Mouse (Mus musculus) intestine, embryonic 14.5 days (tissue): ENCODE measurements around the gene Cbx7. TPM values are rescaled to one million over a fixed set of nuclear protein-coding genes. Genes with fewer than 3 reads are reported as not detected.

ENCODE experiments used
- ATAC-seq: fragments of 200-750 bp; cut with Nextera tagmentation; replicated peaks from 2 replicates; pipeline ENCODE4 v1.8.0; 2017; ENCODE audit warnings: low read depth, moderate number of reproducible peaks, moderate TSS enrichment, moderate library complexity; ENCODE audit not compliant: low FRiP score, low TSS enrichment
- DNase-seq: peaks from one replicate; pipeline ENCODE4 v3.0.0-alpha.2; 2018; ENCODE audit warnings: low spot score
- H3K27ac ChIP-seq: fragments of 300-500 bp; sonication (generic); 2 replicates; pipeline ENCODE4 v1.5.1; 2014; ENCODE audit warnings: low read depth, mild to moderate bottlenecking, control low read depth
- H3K27me3 ChIP-seq: fragments of 300-500 bp; sonication (generic); replicated peaks from 2 replicates; pipeline ENCODE4 v1.6.1; 2014; ENCODE audit warnings: low read length, control low read depth; ENCODE audit not compliant: control insufficient read depth, insufficient read depth
- H3K36me3 ChIP-seq: fragments of 300-500 bp; sonication (generic); 2 replicates; pipeline ENCODE4 v1.6.1; 2014; ENCODE audit warnings: low read length, control low read depth; ENCODE audit not compliant: control insufficient read depth, insufficient read depth
- H3K4me1 ChIP-seq: fragments of 300-500 bp; sonication (generic); replicated peaks from 2 replicates; pipeline ENCODE4 v1.6.1; 2014; ENCODE audit warnings: low read length, control low read depth, mixed read lengths; ENCODE audit not compliant: control insufficient read depth, insufficient read depth
- H3K4me2 ChIP-seq: fragments of 300-500 bp; sonication (generic); 2 replicates; pipeline ENCODE4 v1.6.1; 2014; ENCODE audit warnings: low read length
- H3K4me3 ChIP-seq: fragments of 300-500 bp; sonication (generic); 2 replicates; pipeline ENCODE4 v1.5.1; 2014; ENCODE audit warnings: low read depth, low read length, control low read depth, mixed read lengths
- H3K9ac ChIP-seq: fragments of 300-500 bp; sonication (generic); 2 replicates; pipeline ENCODE4 v1.6.1; 2014; ENCODE audit warnings: mild to moderate bottlenecking, low read length
- H3K9me3 ChIP-seq: fragments of 300-500 bp; sonication (generic); 2 replicates; pipeline ENCODE4 v1.6.1; 2016; ENCODE audit warnings: low read length, control low read depth; ENCODE audit not compliant: control insufficient read depth
- whole genome bisulfite sequencing: fragments of 180-500 bp; shearing (Covaris S2); extraction: QIAGEN DNeasy Blood & Tissue Kit; methylation state at CpG from one replicate; pipeline ENCODE4 v1.1.7; 2014; 5-methylcytosine and 5-hydroxymethylcytosine counted together
- polyA plus RNA-seq: library from polyadenylated mRNA; unstranded; fragments of >200 nt; fragmentation: Nextera tagmentation; extraction: Ambion mirVana; gene quantifications from 2 replicates; pipeline ENCODE4 v1.2.1, GENCODE M21; 2014

The Cbx7 gene
- polyA plus RNA-seq, 1 experiment from 2014 or later = 6.2 TPM

DNA sequence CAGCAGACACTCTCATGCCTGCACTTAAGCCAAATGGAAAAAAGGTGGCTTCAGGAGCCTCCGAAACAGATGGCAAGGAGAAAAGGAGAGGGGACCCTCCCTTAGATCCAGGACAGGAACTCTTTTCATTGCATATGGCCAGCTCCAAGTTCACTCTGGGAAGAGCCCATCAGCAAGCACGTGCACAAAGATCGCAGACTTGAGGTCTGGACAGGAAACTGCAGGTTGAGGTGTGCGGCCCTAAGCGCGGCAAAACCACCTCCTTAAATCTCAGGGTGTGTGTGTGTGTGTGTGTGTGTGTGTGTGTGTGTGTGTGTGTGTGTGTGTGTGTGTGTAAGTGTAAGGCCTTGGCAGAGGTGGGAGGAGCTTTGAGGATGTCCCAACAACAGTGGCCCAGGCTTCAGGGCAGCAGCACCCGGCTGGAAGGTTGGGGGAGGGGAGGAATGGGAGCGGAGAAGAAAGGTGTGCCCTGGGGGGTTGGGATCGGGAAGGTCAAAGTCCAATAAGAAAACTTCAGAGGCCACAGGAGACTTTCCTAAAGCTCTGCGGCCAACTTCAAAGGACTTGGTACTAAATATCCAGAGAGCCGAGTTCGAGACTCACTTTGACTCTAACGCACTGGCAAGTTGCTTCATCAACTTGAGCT, 39.3 kb downstream of the Cbx7 start:
- ATAC-seq (peak; percentile 53; the same call in 1 of the 2 replicates), DNase-seq (no peak)
- H3K4me3 ChIP-seq = peak overlapping the region; percentile 58
- H3K9me3 ChIP-seq = no peaks in the 10 kb centered on the region
- no peaks in the 10 kb centered on the region for H3K36me3 ChIP-seq
- WGBS = 21% methylated on average over 13 of the region's 13 CpGs
- peak overlapping the region; percentile 77 for H3K4me2 ChIP-seq
- H3K4me1 ChIP-seq = peaks cover 8% of the 10 kb centered on the region; the same call in 1 of the 2 replicates
- H3K27ac ChIP-seq = no peak overlapping the region
- H3K27me3 ChIP-seq = peaks cover 41% of the 10 kb centered on the region
- no peak overlapping the region for H3K9ac ChIP-seq

DNA sequence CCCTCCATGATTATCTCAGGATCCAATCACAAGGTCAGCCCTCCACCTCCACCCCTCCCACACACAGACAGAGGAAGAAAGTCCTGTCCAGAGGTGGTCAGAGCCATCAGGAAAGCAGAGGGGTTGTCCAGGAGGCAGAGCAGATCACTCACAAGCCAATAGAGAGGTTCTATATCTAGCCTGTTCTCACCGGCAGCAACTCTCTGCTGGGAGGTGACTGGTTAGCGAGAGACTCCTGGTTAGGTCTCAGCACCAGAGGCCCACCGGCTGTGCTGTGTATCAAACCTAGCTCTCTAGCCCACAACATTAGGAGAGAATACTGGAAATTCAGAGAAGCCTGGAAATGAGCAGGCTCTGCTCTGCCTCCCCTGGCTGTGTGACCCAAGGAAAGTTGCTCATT, 41.2 kb downstream of the Cbx7 start:
- Histone ChIP-seq H3K9me3 (no peaks in the 10 kb centered on the region), H3K4me2 (no peak overlapping the region), H3K27ac (no peak overlapping the region), H3K27me3 (peaks cover 31% of the 10 kb centered on the region), H3K4me1 (peaks cover 8% of the 10 kb centered on the region; the same call in 1 of the 2 replicates), H3K4me3 (no peak overlapping the region), H3K36me3 (no peaks in the 10 kb centered on the region), H3K9ac (no peak overlapping the region)
- WGBS = 98% methylated on average over 3 of the region's 3 CpGs
- DNase-seq (no peak), ATAC-seq (no peak)

DNA sequence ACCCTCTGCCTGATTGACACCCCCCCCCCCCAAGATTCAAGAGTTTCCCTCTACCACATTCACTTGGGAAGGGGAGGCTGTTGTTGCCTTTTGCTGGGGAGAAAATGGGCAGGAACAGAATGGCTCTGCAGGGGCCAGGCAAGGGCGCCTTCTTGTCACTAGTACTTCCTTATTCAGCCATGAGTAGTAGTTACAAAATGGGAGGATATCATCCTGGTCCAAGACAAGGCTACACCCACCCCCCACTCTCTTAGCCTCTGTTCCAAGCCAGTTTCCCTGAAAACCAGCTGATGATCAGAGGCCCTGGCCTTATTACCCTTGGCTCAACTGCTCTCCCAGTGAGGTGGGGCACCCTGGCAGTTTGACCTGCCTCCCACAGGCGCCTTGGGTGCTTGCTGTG, 42.2 kb downstream of the Cbx7 start:
- no peak overlapping the region for H3K9ac ChIP-seq
- no peak overlapping the region for H3K27ac ChIP-seq
- H3K27me3 ChIP-seq = peaks cover 21% of the 10 kb centered on the region
- H3K36me3 ChIP-seq = no peaks in the 10 kb centered on the region
- no peak overlapping the region for H3K4me2 ChIP-seq
- 74% methylated on average over 2 of the region's 2 CpGs for WGBS
- no peaks in the 10 kb centered on the region for H3K9me3 ChIP-seq
- H3K4me3 ChIP-seq = no peak overlapping the region
- DNase-seq = no peak
- H3K4me1 ChIP-seq = peaks cover 5% of the 10 kb centered on the region; the same call in 1 of the 2 replicates
- no peak for ATAC-seq

DNA sequence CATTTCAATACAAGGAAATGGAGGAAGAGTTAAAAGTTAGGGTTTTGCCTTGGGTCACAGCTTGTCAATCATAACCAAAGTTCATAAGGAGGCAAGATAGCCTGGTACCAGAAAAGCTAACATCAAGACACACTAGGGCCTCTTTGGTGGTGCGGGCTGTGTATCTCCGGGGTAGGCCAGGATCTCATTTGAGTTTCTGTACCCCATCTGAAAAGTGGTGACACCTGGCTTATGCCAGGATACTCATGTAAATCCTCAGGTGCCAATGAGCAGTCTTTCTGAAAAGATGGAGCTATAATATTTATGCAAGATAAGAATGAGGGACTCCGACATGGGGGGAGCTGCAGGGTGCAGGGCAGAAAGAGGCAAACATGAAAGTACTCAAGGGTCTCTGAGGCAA, 42.6 kb downstream of the Cbx7 start:
- no peaks in the 10 kb centered on the region for H3K9me3 ChIP-seq
- ATAC-seq (no peak), DNase-seq (no peak)
- WGBS = 82% methylated on average over 3 of the region's 3 CpGs
- H3K9ac ChIP-seq = peak overlapping the region; percentile 54; the same call in 1 of the 2 replicates
- peaks cover 17% of the 10 kb centered on the region for H3K27me3 ChIP-seq
- H3K4me1 ChIP-seq = peaks cover 5% of the 10 kb centered on the region; the same call in 1 of the 2 replicates
- H3K27ac ChIP-seq = no peak overlapping the region
- H3K36me3 ChIP-seq = no peaks in the 10 kb centered on the region
- no peak overlapping the region for H3K4me3 ChIP-seq
- H3K4me2 ChIP-seq = peak overlapping the region; percentile 88

DNA sequence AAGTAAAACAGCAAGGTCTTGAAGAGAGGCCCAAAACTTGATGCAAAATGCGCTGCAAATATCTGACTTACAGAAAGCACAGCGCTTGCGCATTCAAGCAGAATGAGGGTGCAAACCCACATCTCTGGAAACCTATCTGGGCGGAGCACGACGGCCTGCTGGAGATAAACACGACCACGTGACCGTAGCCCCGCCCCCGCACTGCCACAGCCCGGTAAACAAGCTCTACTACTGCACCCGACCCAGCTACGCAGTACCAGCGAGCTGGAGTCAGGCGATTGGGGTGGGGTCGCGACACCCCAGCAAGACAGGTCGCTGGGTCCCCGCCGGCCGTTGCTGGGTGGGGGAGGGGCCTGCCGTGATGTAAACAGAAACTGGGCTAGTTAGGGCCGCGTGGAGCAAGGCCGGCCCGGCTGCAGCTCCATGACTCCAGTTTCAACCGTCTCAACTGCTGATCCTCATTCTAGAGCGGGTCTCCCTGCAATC, 43.2 kb downstream of the Cbx7 start:
- no peaks in the 10 kb centered on the region for H3K9me3 ChIP-seq
- H3K4me3 ChIP-seq = peak overlapping the region; percentile 62
- peaks cover 5% of the 10 kb centered on the region; the same call in 1 of the 2 replicates for H3K4me1 ChIP-seq
- DNase-seq (peak; percentile 90), ATAC-seq (peak; percentile 71)
- peak overlapping the region; percentile 54 for H3K9ac ChIP-seq
- no peaks in the 10 kb centered on the region for H3K36me3 ChIP-seq
- peak overlapping the region; percentile 88 for H3K4me2 ChIP-seq
- H3K27ac ChIP-seq = no peak overlapping the region
- under 1% methylated on average over 29 of the region's 29 CpGs for WGBS
- peaks cover 11% of the 10 kb centered on the region for H3K27me3 ChIP-seq

DNA sequence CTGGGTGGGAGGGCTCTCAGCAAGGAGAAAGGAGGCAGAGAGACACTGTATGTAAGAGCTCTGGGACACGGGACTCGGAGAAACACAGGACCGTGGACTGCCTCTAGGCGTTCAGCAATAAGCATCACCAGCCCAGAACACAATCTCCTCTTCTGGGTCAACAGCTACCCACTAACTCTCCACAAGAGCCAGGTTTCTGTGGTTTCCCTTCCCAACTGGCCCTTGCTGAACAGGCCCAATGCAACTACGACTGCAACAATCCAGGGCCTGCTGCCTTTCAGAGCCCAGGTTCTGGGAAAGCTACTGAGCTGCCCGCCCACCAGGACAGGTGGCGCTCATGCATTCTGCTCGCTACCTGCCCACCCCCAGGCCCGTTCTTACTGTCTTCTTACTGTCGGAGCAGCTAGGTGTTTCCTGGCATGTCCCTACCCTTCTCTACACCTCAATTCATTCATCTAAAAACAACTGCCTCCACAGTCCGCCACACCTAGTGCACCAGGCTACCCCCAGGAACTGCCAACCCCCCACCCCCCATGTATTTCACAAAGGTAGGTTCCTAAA, 44.0 kb downstream of the Cbx7 start:
- H3K4me1 ChIP-seq = peaks cover 5% of the 10 kb centered on the region; the same call in 1 of the 2 replicates
- H3K27ac ChIP-seq = no peak overlapping the region
- 77% methylated on average over 11 of the region's 11 CpGs for WGBS
- H3K9me3 ChIP-seq = no peaks in the 10 kb centered on the region
- peak overlapping the region; percentile 88 for H3K4me2 ChIP-seq
- no peaks in the 10 kb centered on the region for H3K36me3 ChIP-seq
- H3K4me3 ChIP-seq = no peak overlapping the region
- H3K27me3 ChIP-seq = peaks cover 3% of the 10 kb centered on the region
- DNase-seq (no peak), ATAC-seq (no peak)
- no peak overlapping the region; the same call in 1 of the 2 replicates for H3K9ac ChIP-seq

DNA sequence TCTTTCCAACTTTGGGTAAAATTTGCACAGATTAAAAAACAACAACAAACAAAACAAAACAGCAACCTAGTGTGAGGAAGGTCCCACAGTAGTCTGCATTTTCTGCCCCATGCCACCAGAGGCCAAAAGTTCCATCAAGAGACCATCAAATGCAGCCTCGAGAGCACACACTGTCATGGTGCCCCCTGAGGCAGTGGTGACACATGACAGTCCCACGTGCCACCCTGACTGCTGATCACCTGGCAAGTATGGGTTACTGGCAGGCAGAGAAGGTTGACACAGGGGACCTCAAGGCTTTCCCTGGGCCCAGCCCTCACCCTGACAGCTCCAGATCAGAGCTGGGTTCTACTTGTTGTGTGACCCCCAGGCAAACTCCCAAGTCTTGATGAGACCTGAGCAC, 51.1 kb downstream of the Cbx7 start:
- Histone ChIP-seq H3K9me3 (no peaks in the 10 kb centered on the region), H3K4me2 (no peak overlapping the region), H3K36me3 (no peaks in the 10 kb centered on the region; the same call in 1 of the 2 replicates), H3K27ac (no peak overlapping the region), H3K4me1 (no peaks in the 10 kb centered on the region), H3K4me3 (no peak overlapping the region), H3K9ac (no peak overlapping the region), H3K27me3 (no peaks in the 10 kb centered on the region)
- no peak for DNase-seq
- WGBS = 50% methylated on average over 2 of the region's 2 CpGs
- ATAC-seq = no peak

DNA sequence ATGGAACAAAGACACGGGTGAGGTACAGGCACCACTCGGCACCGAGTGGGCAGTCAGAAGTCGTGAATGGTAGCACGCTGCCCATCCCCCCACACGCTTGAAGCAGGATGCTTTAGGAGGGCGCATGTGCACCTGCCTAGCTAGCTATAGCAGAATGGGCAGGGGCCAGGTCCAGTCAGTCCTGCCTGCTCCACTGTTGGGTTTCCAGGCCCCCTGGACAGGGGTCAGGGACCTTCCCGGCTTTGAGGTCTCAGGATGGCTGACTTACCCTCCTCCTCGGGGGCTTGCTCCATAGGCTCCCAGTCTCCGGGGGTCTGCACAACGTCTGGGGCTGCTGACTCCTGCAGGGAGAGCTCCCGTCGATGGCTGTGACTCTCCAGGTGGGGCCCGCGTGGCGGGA, 52.4 kb downstream of the Cbx7 start:
- Histone ChIP-seq H3K4me3 (no peak overlapping the region), H3K36me3 (no peaks in the 10 kb centered on the region; the same call in 1 of the 2 replicates), H3K4me1 (no peaks in the 10 kb centered on the region), H3K4me2 (no peak overlapping the region), H3K9me3 (no peaks in the 10 kb centered on the region), H3K9ac (no peak overlapping the region), H3K27me3 (no peaks in the 10 kb centered on the region), H3K27ac (no peak overlapping the region)
- no peak for DNase-seq
- WGBS = 78% methylated on average over 16 of the region's 16 CpGs
- no peak for ATAC-seq
